Mouse (Mus musculus) kidney, postnatal 0 days (tissue): ENCODE results near the gene Grasp. TPM values are rescaled to one million over a fixed set of nuclear protein-coding genes. Genes with fewer than 3 reads are reported as not detected.
A peak's percentile ranks its signal among the peaks of the same experiment; 100 is the strongest.

Source experiments
- ATAC-seq: fragments of 200-750 bp; cut with Nextera tagmentation; replicated peaks from 2 replicates; pipeline ENCODE4 v1.8.0; 2017; ENCODE audit warnings: low read depth, moderate number of reproducible peaks, moderate TSS enrichment, moderate library complexity; ENCODE audit not compliant: low FRiP score
- DNase-seq: peaks from one replicate; pipeline ENCODE4 v3.0.0-alpha.2; 2016; ENCODE audit warnings: low spot score
- H3K27ac ChIP-seq: fragments of 300-500 bp; sonication (generic); 2 replicates; pipeline ENCODE4 v1.5.1; 2014; ENCODE audit warnings: mild to moderate bottlenecking
- H3K27me3 ChIP-seq: fragments of 300-500 bp; sonication (generic); 2 replicates; pipeline ENCODE4 v1.6.1; 2014; ENCODE audit warnings: low read length, mixed read lengths; ENCODE audit not compliant: insufficient read depth
- H3K36me3 ChIP-seq: fragments of 300-500 bp; sonication (generic); 2 replicates; pipeline ENCODE4 v1.6.1; 2014; ENCODE audit warnings: low read length, mixed read lengths; ENCODE audit not compliant: insufficient read depth
- H3K4me1 ChIP-seq: fragments of 300-500 bp; sonication (generic); replicated peaks from 2 replicates; pipeline ENCODE4 v1.6.1; 2014; ENCODE audit warnings: antibody characterized with exemption, low read length, mixed read lengths; ENCODE audit not compliant: insufficient read depth
- H3K4me2 ChIP-seq: fragments of 300-500 bp; sonication (generic); 2 replicates; pipeline ENCODE4 v1.6.1; 2014; ENCODE audit warnings: mild to moderate bottlenecking, low read length, moderate library complexity, mixed read lengths
- H3K4me3 ChIP-seq: fragments of 300-500 bp; sonication (generic); replicated peaks from 2 replicates; pipeline ENCODE4 v1.5.1; 2014; ENCODE audit warnings: low read depth, low read length
- H3K9ac ChIP-seq: fragments of 300-500 bp; sonication (generic); 2 replicates; pipeline ENCODE4 v1.6.1; 2014; ENCODE audit warnings: low read depth, low read length
- H3K9me3 ChIP-seq: fragments of 300-500 bp; sonication (generic); replicated peaks from 2 replicates; pipeline ENCODE4 v1.6.1; 2016; ENCODE audit warnings: low read length, inconsistent platforms, mixed read lengths
- CTCF ChIP-seq: IDR thresholded peaks from 2 replicates; pipeline ENCODE4 v1.5.1; 2016; ENCODE audit warnings: antibody characterized with exemption, low read depth, mild to moderate bottlenecking, moderate library complexity
- WGBS: fragments of 180-500 bp; shearing (Covaris S2); extraction: QIAGEN DNeasy Blood & Tissue Kit; methylation state at CpG from one replicate; pipeline ENCODE4 v1.1.7; 2014; 5-methylcytosine and 5-hydroxymethylcytosine counted together
- polyA plus RNA-seq: library from polyadenylated mRNA; unstranded; fragments of >200 nt; fragmentation: Nextera tagmentation; extraction: Ambion mirVana; gene quantifications from 2 replicates; pipeline ENCODE4 v1.2.1, GENCODE M21; 2015

The Grasp gene
- polyA plus RNA-seq, 1 experiment from 2014 or later: 3.7 TPM

GRCm38 (mm10) chr15:101185549-101185948, 38.4 kb upstream of the Grasp start:
- Histone ChIP-seq H3K4me2 (no peak overlapping the region), H3K27ac (no peak overlapping the region), H3K9ac (no peak overlapping the region), H3K4me1 (peaks cover 29% of the 10 kb centered on the region), H3K9me3 (no peaks in the 10 kb centered on the region), H3K4me3 (no peak overlapping the region), H3K27me3 (no peaks in the 10 kb centered on the region), H3K36me3 (no peaks in the 10 kb centered on the region)
- peak; percentile 39; the same call in 1 of the 2 replicates for TF ChIP-seq CTCF
- ATAC-seq (no peak), DNase-seq (no peak)
- 94% methylated on average over 3 of the region's 3 CpGs for WGBS

GRCm38 (mm10) chr15:101187907-101188306, 36.1 kb upstream of the Grasp start:
- Histone ChIP-seq H3K36me3 (no peaks in the 10 kb centered on the region), H3K4me2 (no peak overlapping the region), H3K4me1 (peaks cover 23% of the 10 kb centered on the region), H3K9ac (no peak overlapping the region), H3K27me3 (no peaks in the 10 kb centered on the region), H3K27ac (no peak overlapping the region; the same call in 1 of the 2 replicates), H3K4me3 (no peak overlapping the region), H3K9me3 (no peaks in the 10 kb centered on the region)
- DNase-seq (no peak), ATAC-seq (no peak)
- 44% methylated on average over 5 of the region's 5 CpGs for WGBS
- peak; percentile 65 for TF ChIP-seq CTCF

GRCm38 (mm10) chr15:101189981-101190761, 33.8 kb upstream of the Grasp start:
- Histone ChIP-seq H3K9me3 (no peaks in the 10 kb centered on the region), H3K4me1 (peaks cover 27% of the 10 kb centered on the region), H3K4me2 (no peak overlapping the region), H3K9ac (no peak overlapping the region), H3K4me3 (no peak overlapping the region), H3K36me3 (no peaks in the 10 kb centered on the region), H3K27me3 (no peaks in the 10 kb centered on the region), H3K27ac (no peak overlapping the region)
- no peak for DNase-seq
- WGBS: 68% methylated on average over 10 of the region's 10 CpGs
- no peak for ATAC-seq
- no peak for TF ChIP-seq CTCF

GRCm38 (mm10) chr15:101190762-101191150, 33.2 kb upstream of the Grasp start:
- TF ChIP-seq CTCF: no peak
- no peaks in the 10 kb centered on the region for H3K27me3 ChIP-seq
- peaks cover 27% of the 10 kb centered on the region for H3K4me1 ChIP-seq
- H3K9me3 ChIP-seq: no peaks in the 10 kb centered on the region
- H3K4me2 ChIP-seq: no peak overlapping the region
- H3K36me3 ChIP-seq: no peaks in the 10 kb centered on the region
- DNase-seq (no peak), ATAC-seq (no peak)
- no peak overlapping the region for H3K4me3 ChIP-seq
- H3K9ac ChIP-seq: no peak overlapping the region
- 68% methylated on average over 5 of the region's 5 CpGs for WGBS
- H3K27ac ChIP-seq: no peak overlapping the region

GRCm38 (mm10) chr15:101191459-101192259, 32.3 kb upstream of the Grasp start:
- 0 out of 2 replicates have a peak overlapping the region, but pooled peaks have one; percentile 19 for H3K27ac ChIP-seq
- H3K9ac ChIP-seq: no peak overlapping the region
- no peak for TF ChIP-seq CTCF
- WGBS: 35% methylated on average over 13 of the region's 13 CpGs
- H3K36me3 ChIP-seq: 0 out of 2 replicates have a peak, but pooled peaks cover 7% of the 10 kb centered on the region
- ATAC-seq (no peak), DNase-seq (no peak)
- peaks cover 27% of the 10 kb centered on the region for H3K4me1 ChIP-seq
- no peaks in the 10 kb centered on the region for H3K9me3 ChIP-seq
- H3K27me3 ChIP-seq: no peaks in the 10 kb centered on the region
- no peak overlapping the region for H3K4me2 ChIP-seq
- H3K4me3 ChIP-seq: no peak overlapping the region

- TF ChIP-seq CTCF: no peak
- ATAC-seq: no peak
- H3K27me3 ChIP-seq: no peaks in the 10 kb centered on the region
- WGBS: 54% methylated on average over 7 of the region's 7 CpGs
- no peak overlapping the region for H3K9ac ChIP-seq
- H3K4me1 ChIP-seq: peaks cover 27% of the 10 kb centered on the region
- 0 out of 2 replicates have a peak overlapping the region, but pooled peaks have one; percentile 19 for H3K27ac ChIP-seq
- H3K9me3 ChIP-seq: no peaks in the 10 kb centered on the region
- no peak overlapping the region for H3K4me2 ChIP-seq
- H3K36me3 ChIP-seq: 0 out of 2 replicates have a peak, but pooled peaks cover 7% of the 10 kb centered on the region
- no peak overlapping the region for H3K4me3 ChIP-seq
- DNase-seq: no peak
Measured at GRCm38 (mm10) chr15:101192260-101192640, 31.7 kb upstream of the Grasp start.
